Mouse (Mus musculus): ENCODE measurements around the gene Mucl2.
"Not testable (repeated sequence)": the region's sequence is repeated elsewhere in the genome, so short reads cannot be mapped to it uniquely, and the experiment has no call there.

Mucl2 gene

DNA sequence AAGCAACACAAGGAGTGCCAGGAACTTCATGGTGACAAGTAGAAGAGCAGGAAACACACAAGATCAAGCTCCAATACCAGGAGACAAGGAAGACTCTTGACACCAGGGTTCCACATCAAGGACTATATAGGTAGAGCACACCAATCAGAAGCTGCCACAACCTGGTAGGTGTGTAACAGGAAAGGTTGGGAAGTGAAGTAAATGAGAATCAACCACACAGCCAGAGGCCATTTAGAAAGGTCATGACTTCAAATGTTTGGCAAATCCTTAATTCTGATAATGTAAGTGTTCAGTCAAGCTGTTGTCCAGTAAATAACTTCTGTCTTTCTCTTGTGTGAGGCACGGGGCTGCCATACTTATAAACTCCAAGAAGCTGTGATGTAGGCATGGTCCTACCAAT lies at the start of gene Mucl2:
Gene Mucl2, minus strand, starts transcription at position 101 of the 400 bp plus-strand sequence.
- in situ Hi-C loops (cut with MboI), result no loop called here

DNA sequence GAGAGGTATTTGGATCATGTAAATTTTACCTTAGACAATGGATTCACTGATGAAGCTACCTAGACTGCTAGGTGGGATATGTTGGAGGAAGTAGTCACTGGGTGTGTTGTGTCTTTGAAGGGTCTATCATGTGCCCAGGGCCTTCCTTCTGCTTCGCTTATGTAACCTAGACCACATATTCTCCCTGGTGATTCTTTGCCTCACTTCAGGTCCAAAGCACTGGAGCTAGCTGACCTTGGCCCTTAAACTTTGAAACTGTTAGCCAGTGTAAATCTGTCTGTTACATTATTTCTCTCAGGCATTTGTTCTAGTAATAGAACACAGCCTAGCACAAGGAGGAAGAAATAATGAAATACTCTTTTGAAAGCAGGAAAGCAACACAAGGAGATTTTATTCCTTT lies 13.9 kb upstream of the Mucl2 start:
- in situ Hi-C loops (cut with MboI), result not testable (repeated sequence)

Measured in mature B cell (primary cell).